ENCODE assay signal across 16 mouse cellular contexts in genomic region chr16:17637610-17638009, GRCm38 (mm10). TPM values are rescaled to one million over a fixed set of nuclear protein-coding genes. Genes with fewer than 3 reads are reported as not detected.
DNase-seq lines count a peak whose midpoint lies in the region; ATAC-seq and TF ChIP-seq lines count a peak whose summit lies in the region.
"Had no signal": no experiment of that assay in that cellular context is flagged by ENCODE, and none has a peak within 500 bp of the region (broad histone marks: within the 10 kb centered on the region; RNA-seq: fewer than 3 reads in every experiment).

No protein-coding gene starts in this region.

- no peak for DNase-seq in heart, adult 2 months
- DNase-seq in heart, adult 9 months (ENCODE audit: low spot score in 2 of 2): no peak
- no peak for DNase-seq in midbrain, postnatal 0 days (ENCODE audit: low spot score)
- DNase-seq in midbrain, embryonic 14.5 days: no peak
- DNase-seq in liver, adult 2 months (ENCODE audit: extremely low read depth, low read depth, low spot score): no peak
- DNase-seq in limb, embryonic 10.5 days (ENCODE audit: low spot score): no peak
- DNase-seq: adrenal gland, postnatal 14 days; heart, adult 18-20 months; heart, postnatal 4 days; kidney, adult 11 months; layer of hippocampus, adult 9-11 months; lung, postnatal 4 days; thymus, adult 18-20 months had no signal

- H3K79me2 ChIP-seq in heart, adult 2 months (replicated peaks; ENCODE audit: control insufficient read depth, insufficient read depth, low read length): no peaks in the 10 kb centered on the region
- H3K79me2 ChIP-seq in liver, adult 2 months (ENCODE audit: control insufficient read depth, insufficient read depth, low read length): no peaks in the 10 kb centered on the region

- H3K36me3 ChIP-seq in heart, adult 2 months (ENCODE audit: control insufficient read depth, insufficient read depth, low read length): no peaks in the 10 kb centered on the region
- H3K36me3 ChIP-seq in midbrain, postnatal 0 days (ENCODE audit: insufficient read depth, low read length): peaks cover 62% of the 10 kb centered on the region
- H3K36me3 ChIP-seq in midbrain, embryonic 14.5 days (ENCODE audit: control insufficient read depth, insufficient read depth, low read length): peaks cover 58% of the 10 kb centered on the region
- H3K36me3 ChIP-seq in liver, adult 2 months (ENCODE audit: control insufficient read depth, insufficient read depth, low read length): peaks cover 5% of the 10 kb centered on the region; the same call in 1 of the 2 replicates
- H3K36me3 ChIP-seq in limb, embryonic 10.5 days: peaks cover 96% of the 10 kb centered on the region

- intact Hi-C loops in heart, adult 2 months (cut with DNase I): no loop called here

- H3K27me3 ChIP-seq in heart, adult 2 months (ENCODE audit: control insufficient read depth, insufficient read depth, low read length): no peaks in the 10 kb centered on the region
- no peaks in the 10 kb centered on the region for H3K27me3 ChIP-seq in midbrain, postnatal 0 days (ENCODE audit: insufficient read depth, low read length)
- H3K27me3 ChIP-seq in midbrain, embryonic 14.5 days (ENCODE audit: control insufficient read depth, insufficient read depth, low read length): no peaks in the 10 kb centered on the region
- H3K27me3 ChIP-seq in liver, adult 2 months (ENCODE audit: control insufficient read depth, insufficient read depth, low read length): no peaks in the 10 kb centered on the region
- no peaks in the 10 kb centered on the region for H3K27me3 ChIP-seq in limb, embryonic 10.5 days (ENCODE audit: low read depth, poor library complexity, severe bottlenecking)
- H3K27me3 ChIP-seq: neural tube, embryonic 15.5 days had no signal

- no peaks in the 10 kb centered on the region for H3K9me3 ChIP-seq in midbrain, postnatal 0 days (ENCODE audit: low read length)
- H3K9me3 ChIP-seq in midbrain, embryonic 14.5 days (ENCODE audit: control insufficient read depth, low read length): no peaks in the 10 kb centered on the region
- H3K9me3 ChIP-seq in limb, embryonic 10.5 days (replicated peaks): no peaks in the 10 kb centered on the region
- H3K9me3 ChIP-seq: neural tube, embryonic 15.5 days had no signal

- TF ChIP-seq CTCF in heart, adult 2 months (IDR thresholded peaks at IDR 0.05): peak; percentile 38
- peak; percentile 27 for TF ChIP-seq CTCF in midbrain, postnatal 0 days (IDR thresholded peaks at IDR 0.05)
- peak; percentile 21; the same call in 1 of the 2 replicates for TF ChIP-seq CTCF in liver, adult 2 months (IDR thresholded peaks at IDR 0.05; ENCODE audit: low read depth, low read length)

- TF ChIP-seq POLR2A in heart, adult 2 months (IDR thresholded peaks at IDR 0.05; ENCODE audit: insufficient read depth, low read depth, low read length): no peak
- TF ChIP-seq POLR2A in liver, adult 2 months (IDR thresholded peaks at IDR 0.05; ENCODE audit: extremely low read depth, insufficient read depth, low read length): no peak

- H3K4me1 ChIP-seq in heart, adult 2 months (ENCODE audit: control insufficient read depth, insufficient read depth, low read length): no peaks in the 10 kb centered on the region
- H3K4me1 ChIP-seq in midbrain, postnatal 0 days (ENCODE audit: insufficient read depth, low read length): no peaks in the 10 kb centered on the region
- H3K4me1 ChIP-seq in midbrain, embryonic 14.5 days (ENCODE audit: control insufficient read depth, insufficient read depth, low read length): no peaks in the 10 kb centered on the region
- no peaks in the 10 kb centered on the region for H3K4me1 ChIP-seq in liver, adult 2 months (ENCODE audit: control insufficient read depth, insufficient read depth, low read length)
- H3K4me1 ChIP-seq in limb, embryonic 10.5 days: no peaks in the 10 kb centered on the region
- H3K4me1 ChIP-seq: neural tube, embryonic 15.5 days had no signal

- H3K4me3 ChIP-seq in heart, adult 2 months: no peak overlapping the region
- H3K4me3 ChIP-seq in midbrain, postnatal 0 days (ENCODE audit: low read depth, low read length): no peak overlapping the region
- no peak overlapping the region for H3K4me3 ChIP-seq in midbrain, embryonic 14.5 days (replicated peaks; ENCODE audit: low read depth, low read length)
- H3K4me3 ChIP-seq in liver, adult 2 months (ENCODE audit: insufficient read depth, low read depth, low read length): no peak overlapping the region
- H3K4me3 ChIP-seq in limb, embryonic 10.5 days: no peak overlapping the region
- H3K4me3 ChIP-seq: neural tube, embryonic 15.5 days had no signal

- ATAC-seq in midbrain, postnatal 0 days (ENCODE audit: low FRiP score): no peak
- ATAC-seq in midbrain, embryonic 14.5 days (ENCODE audit: low FRiP score, low TSS enrichment): no peak
- no peak for ATAC-seq in inflammation-experienced regulatory T-cells, adult 6 months
- no peak for ATAC-seq in activated CD4-positive, CD25-positive, alpha-beta regulatory T cell, adult 4 months

- H3K27ac ChIP-seq in heart, adult 2 months: no peak overlapping the region
- H3K27ac ChIP-seq in midbrain, postnatal 0 days (ENCODE audit: low read depth, low read length): no peak overlapping the region
- H3K27ac ChIP-seq in midbrain, embryonic 14.5 days (replicated peaks; ENCODE audit: low read depth, low read length): no peak overlapping the region
- no peak overlapping the region for H3K27ac ChIP-seq in liver, adult 2 months (replicated peaks; ENCODE audit: insufficient read depth, low read depth, low read length)
- H3K27ac ChIP-seq in limb, embryonic 10.5 days: no peak overlapping the region
- H3K27ac ChIP-seq: neural tube, embryonic 15.5 days had no signal

- no peak overlapping the region for H3K9ac ChIP-seq in heart, adult 2 months (ENCODE audit: low read depth, low read length)
- no peak overlapping the region for H3K9ac ChIP-seq in midbrain, postnatal 0 days (replicated peaks; ENCODE audit: low read length, poor library complexity, severe bottlenecking)
- no peak overlapping the region for H3K9ac ChIP-seq in midbrain, embryonic 14.5 days (replicated peaks; ENCODE audit: low read length)
- H3K9ac ChIP-seq in liver, adult 2 months (ENCODE audit: low read depth, low read length): no peak overlapping the region
- H3K9ac ChIP-seq: neural tube, embryonic 15.5 days had no signal

- no peak for TF ChIP-seq EP300 in heart, adult 2 months (IDR thresholded peaks at IDR 0.05; ENCODE audit: insufficient read depth, low read depth, low read length)

- WGBS in heart, adult 2 months: 84% methylated on average over 2 of the region's 2 CpGs
- 81% methylated on average over 2 of the region's 2 CpGs for WGBS in midbrain, postnatal 0 days
- whole genome bisulfite sequencing in midbrain, embryonic 14.5 days: 82% methylated on average over 2 of the region's 2 CpGs
- WGBS in liver, adult 2 months: 93% methylated on average over 2 of the region's 2 CpGs
- 84% methylated on average over 2 of the region's 2 CpGs for WGBS in limb, embryonic 10.5 days

- no peak overlapping the region for H3K4me2 ChIP-seq in midbrain, postnatal 0 days (ENCODE audit: low read depth, low read length, poor library complexity, severe bottlenecking)
- no peak overlapping the region for H3K4me2 ChIP-seq in midbrain, embryonic 14.5 days (ENCODE audit: low read length)
- H3K4me2 ChIP-seq: neural tube, embryonic 15.5 days had no signal

RNA-seq across cellular contexts. Expression of gene Ccdc74a, which starts 8.7 kb away (rescaled TPM):
- under 1 TPM; 0.26 to 0.32 TPM for total RNA-seq in heart, adult 2 months (2021)
- 0.16 and 0.47 TPM in 2 replicates for polyA plus RNA-seq in heart, adult 2 months (2012; rRNA removed)
- 22.5 and 25.3 TPM in 2 replicates for total RNA-seq in midbrain, postnatal 0 days (2014; rRNA removed)
- 30.8 and 35.5 TPM in 2 replicates for polyA plus RNA-seq in midbrain, postnatal 0 days (2015; fragmentation: Nextera tagmentation; extraction: Ambion mirVana)
- 9.4 and 9.6 TPM in 2 replicates for polyA plus RNA-seq in midbrain, embryonic 14.5 days (2014; fragmentation: Nextera tagmentation; extraction: Ambion mirVana)
- not detected in 2 replicates for total RNA-seq in liver, adult 2 months (2014; rRNA removed)
- polyA plus RNA-seq in liver, adult 2 months (2012; rRNA removed): not detected in 2 replicates
- polyA plus RNA-seq in limb, embryonic 10.5 days (2016; fragmentation: Nextera tagmentation; extraction: Ambion mirVana): 6.0 and 8.7 TPM in 2 replicates
- 1 to 10 TPM in 1 of 3 experiments, under 1 TPM in 1, not detected in 1; 0.74 to 1.1 TPM for polyA plus RNA-seq in inflammation-experienced regulatory T-cells, adult 6 months (2017; shearing (Covaris generic))
- polyA plus RNA-seq in activated CD4-positive, CD25-positive, alpha-beta regulatory T cell, adult 4 months (2017; shearing (Covaris generic)): under 1 TPM in 1 of 2 experiments, not detected in 1; 0.75 TPM

RNA-seq across cellular contexts. Expression of gene Smpd4, which starts 18.5 kb away (rescaled TPM):
- total RNA-seq in heart, adult 2 months (2021): 10 to 100 TPM; 16.9 to 18.4 TPM
- 45.9 and 46.9 TPM in 2 replicates for polyA plus RNA-seq in heart, adult 2 months (2012; rRNA removed)
- total RNA-seq in midbrain, postnatal 0 days (2014; rRNA removed): 49.9 and 58.5 TPM in 2 replicates
- 23.4 and 24.7 TPM in 2 replicates for polyA plus RNA-seq in midbrain, postnatal 0 days (2015; fragmentation: Nextera tagmentation; extraction: Ambion mirVana)
- polyA plus RNA-seq in midbrain, embryonic 14.5 days (2014; fragmentation: Nextera tagmentation; extraction: Ambion mirVana): 29.1 and 29.3 TPM in 2 replicates
- total RNA-seq in liver, adult 2 months (2014; rRNA removed): 3.6 and 6.0 TPM in 2 replicates
- polyA plus RNA-seq in liver, adult 2 months (2012; rRNA removed): 15.2 and 26.9 TPM in 2 replicates
- 74.3 and 74.4 TPM in 2 replicates for polyA plus RNA-seq in limb, embryonic 10.5 days (2016; fragmentation: Nextera tagmentation; extraction: Ambion mirVana)
- 10 to 100 TPM; 14.0 to 26.8 (median 17.8) TPM for polyA plus RNA-seq in inflammation-experienced regulatory T-cells, adult 6 months (2017; shearing (Covaris generic))
- polyA plus RNA-seq in activated CD4-positive, CD25-positive, alpha-beta regulatory T cell, adult 4 months (2017; shearing (Covaris generic)): 10 to 100 TPM; 10.4 to 18.1 TPM

RNA-seq across cellular contexts. Expression of gene Slc7a4, which starts 54.6 kb away (rescaled TPM):
- 1 to 10 TPM; 2.3 to 2.9 TPM for total RNA-seq in heart, adult 2 months (2021)
- polyA plus RNA-seq in heart, adult 2 months (2012; rRNA removed): 3.7 and 5.7 TPM in 2 replicates
- total RNA-seq in midbrain, postnatal 0 days (2014; rRNA removed): 69.7 and 76.6 TPM in 2 replicates
- polyA plus RNA-seq in midbrain, postnatal 0 days (2015; fragmentation: Nextera tagmentation; extraction: Ambion mirVana): 45.7 and 46.5 TPM in 2 replicates
- 25.0 and 32.4 TPM in 2 replicates for polyA plus RNA-seq in midbrain, embryonic 14.5 days (2014; fragmentation: Nextera tagmentation; extraction: Ambion mirVana)
- total RNA-seq in liver, adult 2 months (2014; rRNA removed): 0.74 TPM in 2 replicates
- 1.9 and 5.3 TPM in 2 replicates for polyA plus RNA-seq in liver, adult 2 months (2012; rRNA removed)
- 0.44 and 0.81 TPM in 2 replicates for polyA plus RNA-seq in limb, embryonic 10.5 days (2016; fragmentation: Nextera tagmentation; extraction: Ambion mirVana)
- polyA plus RNA-seq in inflammation-experienced regulatory T-cells, adult 6 months (2017; shearing (Covaris generic)): 1 to 10 TPM in 2 of 3 experiments, under 1 TPM in 1; 0.21 to 5.3 (median 1.9) TPM
- under 1 TPM; 0.42 to 0.69 TPM for polyA plus RNA-seq in activated CD4-positive, CD25-positive, alpha-beta regulatory T cell, adult 4 months (2017; shearing (Covaris generic))
